Mouse (Mus musculus) liver, embryonic 15.5 days (tissue): Measurements from ENCODE around the gene Cdk12. TPM values are rescaled to one million over a fixed set of nuclear protein-coding genes. Genes with fewer than 3 reads are reported as not detected.

Source experiments
- ATAC-seq: fragments of 200-750 bp; cut with Nextera tagmentation; 2 replicates; pipeline ENCODE4 v1.8.0; 2017; ENCODE audit warnings: moderate number of reproducible peaks, mild to moderate bottlenecking, moderate library complexity; ENCODE audit not compliant: insufficient read depth
- H3K27ac ChIP-seq: fragments of 300-500 bp; sonication (generic); replicated peaks from 2 replicates; pipeline ENCODE4 v1.5.1; 2015; ENCODE audit warnings: mild to moderate bottlenecking, inconsistent platforms
- H3K27me3 ChIP-seq: fragments of 300-500 bp; sonication (generic); 2 replicates; pipeline ENCODE4 v1.6.1; 2015; ENCODE audit warnings: mild to moderate bottlenecking, inconsistent platforms
- H3K36me3 ChIP-seq: fragments of 300-500 bp; sonication (generic); replicated peaks from 2 replicates; pipeline ENCODE4 v1.6.1; 2015; ENCODE audit warnings: moderate library complexity, mild to moderate bottlenecking, inconsistent platforms
- H3K4me1 ChIP-seq: fragments of 300-500 bp; sonication (generic); replicated peaks from 2 replicates; pipeline ENCODE4 v1.6.1; 2015; ENCODE audit warnings: inconsistent platforms
- H3K4me2 ChIP-seq: fragments of 300-500 bp; sonication (generic); 2 replicates; pipeline ENCODE4 v1.6.1; 2015; ENCODE audit warnings: moderate library complexity, mild to moderate bottlenecking, inconsistent platforms
- H3K4me3 ChIP-seq: fragments of 300-500 bp; sonication (generic); replicated peaks from 2 replicates; pipeline ENCODE4 v1.5.1; 2015; ENCODE audit warnings: mild to moderate bottlenecking, inconsistent platforms
- H3K9ac ChIP-seq: fragments of 300-500 bp; sonication (generic); 2 replicates; pipeline ENCODE4 v1.6.1; 2015; ENCODE audit warnings: moderate library complexity, mild to moderate bottlenecking, inconsistent platforms
- H3K9me3 ChIP-seq: fragments of 300-500 bp; sonication (generic); replicated peaks from 2 replicates; pipeline ENCODE4 v1.6.1; 2016; ENCODE audit warnings: inconsistent platforms
- whole genome bisulfite sequencing: fragments of 180-500 bp; shearing (Covaris S2); methylation state at CpG from one replicate; pipeline ENCODE4 v1.1.7; 2015; ENCODE audit warnings: mixed read lengths; ENCODE audit not compliant: insufficient replicate concordance; 5-methylcytosine and 5-hydroxymethylcytosine counted together
- microRNA-seq: library from miRNA; unstranded; fragments of <30 nt; microRNA quantifications from one replicate; pipeline ENCODE4, GENCODE M21; 2016
- polyA plus RNA-seq: library from polyadenylated mRNA; unstranded; fragments of >200 nt; fragmentation: Nextera tagmentation; extraction: Ambion mirVana; gene quantifications from 2 replicates; pipeline ENCODE4 v1.2.1, GENCODE M21; 2015

Gene Cdk12
- polyA plus RNA-seq, 1 experiment from 2014 or later, result 5.3 TPM

- ATAC-seq, result no peak
- 5% methylated on average over 22 of the region's 22 CpGs for WGBS
These were observed 123.0 kb downstream of the Cdk12 start for GRCm38 (mm10) chr11:98325821-98326218.

GRCm38 (mm10) chr11:98326741-98327135 is 123.9 kb downstream of the Cdk12 start:
- Histone ChIP-seq H3K4me1 (peaks cover 15% of the 10 kb centered on the region), H3K4me3 (no peak overlapping the region), H3K9ac (no peak overlapping the region), H3K36me3 (no peaks in the 10 kb centered on the region), H3K4me2 (peak overlapping the region; percentile 41; the same call in 1 of the 2 replicates), H3K27ac (no peak overlapping the region), H3K27me3 (peaks cover 100% of the 10 kb centered on the region), H3K9me3 (no peaks in the 10 kb centered on the region)
- WGBS, result 1% methylated on average over 19 of the region's 19 CpGs
- ATAC-seq, result no peak

More at GRCm38 (mm10) chr11:98325821-98326218, 123.0 kb downstream of the Cdk12 start:
- Histone ChIP-seq H3K9me3 (no peaks in the 10 kb centered on the region), H3K9ac (no peak overlapping the region), H3K36me3 (no peaks in the 10 kb centered on the region), H3K27me3 (peaks cover 100% of the 10 kb centered on the region), H3K4me1 (peaks cover 15% of the 10 kb centered on the region), H3K4me2 (no peak overlapping the region), H3K27ac (no peak overlapping the region), H3K4me3 (no peak overlapping the region)

GRCm38 (mm10) chr11:98327136-98328030 is 124.5 kb downstream of the Cdk12 start:
- 2% methylated on average over 97 of the region's 97 CpGs for WGBS

GRCm38 (mm10) chr11:98328031-98328370 is 125.1 kb downstream of the Cdk12 start:
- peak overlapping the region; percentile 4; the same call in 1 of the 2 replicates for H3K4me3 ChIP-seq

More at GRCm38 (mm10) chr11:98327136-98328030, 124.5 kb downstream of the Cdk12 start:
- H3K4me3 ChIP-seq, result peak overlapping the region; percentile 4; the same call in 1 of the 2 replicates
- no peak for ATAC-seq
- H3K27ac ChIP-seq, result no peak overlapping the region
- no peaks in the 10 kb centered on the region for H3K36me3 ChIP-seq
- peaks cover 15% of the 10 kb centered on the region for H3K4me1 ChIP-seq
- peaks cover 100% of the 10 kb centered on the region for H3K27me3 ChIP-seq
- H3K9me3 ChIP-seq, result no peaks in the 10 kb centered on the region
- H3K4me2 ChIP-seq, result peak overlapping the region; percentile 41; the same call in 1 of the 2 replicates
- H3K9ac ChIP-seq, result no peak overlapping the region

More at GRCm38 (mm10) chr11:98328031-98328370, 125.1 kb downstream of the Cdk12 start:
- Histone ChIP-seq H3K27ac (no peak overlapping the region), H3K9me3 (no peaks in the 10 kb centered on the region), H3K36me3 (no peaks in the 10 kb centered on the region), H3K9ac (no peak overlapping the region), H3K4me1 (peaks cover 15% of the 10 kb centered on the region), H3K27me3 (peaks cover 100% of the 10 kb centered on the region), H3K4me2 (peak overlapping the region; percentile 41; the same call in 1 of the 2 replicates)
- 1% methylated on average over 35 of the region's 35 CpGs for WGBS
- ATAC-seq, result no peak

Small RNA genes within 50 kb of the gene (microRNA-seq; reads per million reads assigned to microRNA genes)
- gene Gm27399 (not detected), gene Mir5119 (not detected)

Other genes with a start within 250 kb of the Cdk12 start
- 0.74 and 0.75 TPM in 2 replicates for gene Plxdc1, start 216.6 kb upstream of the Cdk12 start, polyA plus RNA-seq
- gene Arl5c, start 206.9 kb upstream of the Cdk12 start, polyA plus RNA-seq, result 7.4 and 8.3 TPM in 2 replicates
- 1.1 and 1.6 TPM in 2 replicates for gene Cacnb1, start 180.0 kb upstream of the Cdk12 start, polyA plus RNA-seq
- gene Rpl19, start 176.3 kb upstream of the Cdk12 start, polyA plus RNA-seq, result 535 and 549 TPM in 2 replicates
- 0.06 TPM in 1 of 2 replicates, not detected in the other for gene Stac2, start 149.6 kb upstream of the Cdk12 start, polyA plus RNA-seq
- gene Fbxl20, start 52.7 kb upstream of the Cdk12 start, polyA plus RNA-seq, result 6.5 and 6.9 TPM in 2 replicates
- 21.1 and 21.3 TPM in 2 replicates for gene Med1, start 9.8 kb upstream of the Cdk12 start, polyA plus RNA-seq
- gene Neurod2, start 126.6 kb downstream of the Cdk12 start, polyA plus RNA-seq, result not detected in 2 replicates
- gene Ppp1r1b, start 145.3 kb downstream of the Cdk12 start, polyA plus RNA-seq, result 0.59 and 0.93 TPM in 2 replicates
- 16.4 and 19.6 TPM in 2 replicates for gene Stard3, start 155.3 kb downstream of the Cdk12 start, polyA plus RNA-seq
- 1.1 and 1.7 TPM in 2 replicates for gene Tcap, start 180.8 kb downstream of the Cdk12 start, polyA plus RNA-seq
- not detected in 2 replicates for gene Pnmt, start 183.4 kb downstream of the Cdk12 start, polyA plus RNA-seq
- gene Pgap3, start 197.4 kb downstream of the Cdk12 start, polyA plus RNA-seq, result 3.3 and 3.5 TPM in 2 replicates
- gene Erbb2, start 209.4 kb downstream of the Cdk12 start, polyA plus RNA-seq, result 2.0 and 2.3 TPM in 2 replicates
- 57.2 TPM in 2 replicates for gene Mien1, start 235.9 kb downstream of the Cdk12 start, polyA plus RNA-seq
- 25.5 and 32.0 TPM in 2 replicates for gene Grb7, start 243.3 kb downstream of the Cdk12 start, polyA plus RNA-seq